Mouse (Mus musculus) spleen, adult 2 months (tissue): ENCODE measurements around the gene Lrrk1. TPM values are rescaled to one million over a fixed set of nuclear protein-coding genes. Genes with fewer than 3 reads are reported as not detected.

Source experiments
- DNase-seq, 2 experiments: peaks; one replicate each; pipeline versions ENCODE4 v3.0.0 to v3.0.0-alpha.2; 2012 to 2021; ENCODE audit warnings: low spot score in 2 of 2, low read depth in 1 of 2
- H3K27ac ChIP-seq: fragments of 200-500 bp; 2 replicates; pipeline ENCODE4 v1.5.1; 2012; ENCODE audit warnings: low read length, inconsistent platforms; ENCODE audit not compliant: insufficient read depth
- H3K27me3 ChIP-seq: fragments of 200-500 bp; 2 replicates; pipeline ENCODE4 v1.6.1; 2012; ENCODE audit warnings: mild to moderate bottlenecking, moderate library complexity, low read length, inconsistent platforms; ENCODE audit not compliant: control insufficient read depth, insufficient read depth
- H3K36me3 ChIP-seq: fragments of 200-500 bp; 2 replicates; pipeline ENCODE4 v1.6.1; 2012; ENCODE audit warnings: mild to moderate bottlenecking, low read length, inconsistent platforms; ENCODE audit not compliant: control insufficient read depth, insufficient read depth
- H3K4me1 ChIP-seq: fragments of 200-500 bp; 2 replicates; pipeline ENCODE4 v1.6.1; 2011; ENCODE audit warnings: inconsistent platforms; ENCODE audit not compliant: control insufficient read depth, insufficient read depth, insufficient read length
- H3K4me3 ChIP-seq: fragments of 200-500 bp; 2 replicates; pipeline ENCODE4 v1.5.1; 2011; ENCODE audit warnings: mild to moderate bottlenecking, inconsistent platforms; ENCODE audit not compliant: insufficient read depth, insufficient read length; ENCODE audit errors: extremely low read depth
- CTCF ChIP-seq: fragments of 200-500 bp; IDR thresholded peaks from 2 replicates; pipeline ENCODE4 v1.5.1; 2011; ENCODE audit warnings: mild to moderate bottlenecking, inconsistent platforms; ENCODE audit not compliant: insufficient read depth, insufficient read length, insufficient replicate concordance; ENCODE audit errors: extremely low read depth
- POLR2A ChIP-seq: fragments of 200-500 bp; IDR thresholded peaks from 2 replicates; pipeline ENCODE4 v1.6.1; 2011; ENCODE audit warnings: low read depth, low read length, inconsistent platforms
- WGBS: fragments of 180-500 bp; shearing (Covaris S2); methylation state at CpG from one replicate; pipeline ENCODE4 v1.1.7; 2018; 5-methylcytosine and 5-hydroxymethylcytosine counted together
- polyA plus RNA-seq: library from polyadenylated mRNA; depleted of rRNA; stranded (reverse); fragments of >200 nt; gene quantifications from 2 replicates; pipeline ENCODE4 v1.2.3, GENCODE M21; 2012

Gene Lrrk1
- polyA plus RNA-seq, 1 experiment: 45.8 TPM

- Histone ChIP-seq H3K27ac (no peak overlapping the region), H3K4me1 (peaks cover 3% of the 10 kb centered on the region; the same call in 1 of the 2 replicates), H3K36me3 (peaks cover 7% of the 10 kb centered on the region), H3K4me3 (no peak overlapping the region), H3K27me3 (no peaks in the 10 kb centered on the region)
- 83% methylated on average over 6 of the region's 6 CpGs for WGBS
- no peak for DNase-seq
- no peak for TF ChIP-seq POLR2A
- TF ChIP-seq CTCF: no peak
Measured at GRCm38 (mm10) chr7:66266942-66267850, 121.0 kb downstream of the Lrrk1 start.

- Histone ChIP-seq H3K27ac (no peak overlapping the region; the same call in 1 of the 2 replicates), H3K27me3 (no peaks in the 10 kb centered on the region), H3K4me1 (peaks cover 3% of the 10 kb centered on the region; the same call in 1 of the 2 replicates), H3K4me3 (no peak overlapping the region), H3K36me3 (peaks cover 16% of the 10 kb centered on the region)
- WGBS: 64% methylated on average over 5 of the region's 5 CpGs
- TF ChIP-seq POLR2A (no peak), CTCF (no peak)
- DNase-seq: no peak
Measured at GRCm38 (mm10) chr7:66263421-66263820, 124.7 kb downstream of the Lrrk1 start.

GRCm38 (mm10) chr7:66262570-66263156 is 125.5 kb downstream of the Lrrk1 start:
- Histone ChIP-seq H3K4me1 (peaks cover 3% of the 10 kb centered on the region; the same call in 1 of the 2 replicates), H3K27ac (peak overlapping the region; percentile 7; the same call in 1 of the 2 replicates), H3K27me3 (no peaks in the 10 kb centered on the region), H3K36me3 (peaks cover 16% of the 10 kb centered on the region), H3K4me3 (no peak overlapping the region)
- WGBS: 79% methylated on average over 13 of the region's 13 CpGs
- DNase-seq: peak in 1 of 2 experiments; percentile 11
- no peak for TF ChIP-seq POLR2A
- TF ChIP-seq CTCF: no peak

GRCm38 (mm10) chr7:66260763-66261390 is 127.3 kb downstream of the Lrrk1 start:
- Histone ChIP-seq H3K27ac (no peak overlapping the region), H3K4me3 (no peak overlapping the region), H3K36me3 (peaks cover 15% of the 10 kb centered on the region), H3K4me1 (peaks cover 3% of the 10 kb centered on the region; the same call in 1 of the 2 replicates), H3K27me3 (no peaks in the 10 kb centered on the region)
- DNase-seq: no peak
- 82% methylated on average over 7 of the region's 7 CpGs for WGBS
- TF ChIP-seq POLR2A (no peak), CTCF (no peak)

- peaks cover 3% of the 10 kb centered on the region; the same call in 1 of the 2 replicates for H3K4me1 ChIP-seq
- no peak for TF ChIP-seq POLR2A
- no peak for TF ChIP-seq CTCF
- H3K27ac ChIP-seq: no peak overlapping the region
- 89% methylated on average over 8 of the region's 8 CpGs for WGBS
- peaks cover 13% of the 10 kb centered on the region for H3K36me3 ChIP-seq
- no peak for DNase-seq
- no peaks in the 10 kb centered on the region for H3K27me3 ChIP-seq
- no peak overlapping the region for H3K4me3 ChIP-seq
Measured at GRCm38 (mm10) chr7:66260295-66260694, 127.9 kb downstream of the Lrrk1 start.

- Histone ChIP-seq H3K4me1 (peaks cover 3% of the 10 kb centered on the region; the same call in 1 of the 2 replicates), H3K27ac (no peak overlapping the region), H3K36me3 (peaks cover 13% of the 10 kb centered on the region), H3K4me3 (no peak overlapping the region), H3K27me3 (no peaks in the 10 kb centered on the region)
- no peak for DNase-seq
- 92% methylated on average over 14 of the region's 14 CpGs for WGBS
- no peak for TF ChIP-seq POLR2A
Measured at GRCm38 (mm10) chr7:66259436-66260206, 128.5 kb downstream of the Lrrk1 start.
